Comparison of ENCODE assay signal across 28 mouse cellular contexts in genomic region chr14:46663529-46663928, GRCm38 (mm10).
"Had no signal": no experiment of that assay in that cellular context is flagged by ENCODE, and none has a peak within 500 bp of the region (broad histone marks: within the 10 kb centered on the region; RNA-seq: fewer than 3 reads in every experiment).

No protein-coding gene starts in this region.

- H3K4me1 ChIP-seq: megakaryocyte, embryonic 14.5 days had no signal

- H3K9me3 ChIP-seq: limb, embryonic 10.5 days; limb, embryonic 12.5 days; limb, embryonic 13.5 days; limb, embryonic 15.5 days; liver, embryonic 13.5 days; liver, embryonic 15.5 days; megakaryocyte, embryonic 14.5 days; midbrain, embryonic 10.5 days; midbrain, embryonic 12.5 days; midbrain, embryonic 13.5 days; midbrain, embryonic 15.5 days; neural tube, embryonic 12.5 days had no signal

- ATAC-seq: midbrain, embryonic 13.5 days; midbrain, embryonic 15.5 days; midbrain, embryonic 16.5 days had no signal

- H3K9ac ChIP-seq: limb, embryonic 12.5 days; limb, embryonic 13.5 days; limb, embryonic 15.5 days; liver, embryonic 13.5 days; liver, embryonic 14.5 days; liver, embryonic 15.5 days; lung, embryonic 14.5 days; midbrain, embryonic 12.5 days; midbrain, embryonic 13.5 days; midbrain, embryonic 15.5 days; neural tube, embryonic 12.5 days had no signal

- H3K27me3 ChIP-seq: liver, embryonic 13.5 days; megakaryocyte, embryonic 14.5 days; midbrain, embryonic 15.5 days; neural tube, embryonic 12.5 days had no signal

- DNase-seq: layer of hippocampus, postnatal 36 days; left cerebral cortex, postnatal 4 days; liver; liver, embryonic 13.5 days; lung, adult 2 months; lung, postnatal 10 days; lung, postnatal 14 days; lung, postnatal 36 days; midbrain, embryonic 14.5 days had no signal

- H3K4me2 ChIP-seq: limb, embryonic 12.5 days; limb, embryonic 13.5 days; limb, embryonic 15.5 days; liver, embryonic 11.5 days; liver, embryonic 13.5 days; liver, embryonic 15.5 days; lung, embryonic 14.5 days; midbrain, embryonic 11.5 days; midbrain, embryonic 12.5 days; midbrain, embryonic 13.5 days; midbrain, embryonic 15.5 days; neural tube, embryonic 12.5 days had no signal

- H3K36me3 ChIP-seq: limb, embryonic 10.5 days; limb, embryonic 12.5 days; limb, embryonic 13.5 days; limb, embryonic 15.5 days; liver, embryonic 13.5 days; liver, embryonic 15.5 days; midbrain, embryonic 10.5 days; midbrain, embryonic 12.5 days; midbrain, embryonic 13.5 days; midbrain, embryonic 15.5 days; neural tube, embryonic 12.5 days had no signal

- H3K27ac ChIP-seq: left cerebral cortex, adult 2 months; limb, embryonic 10.5 days; limb, embryonic 12.5 days; limb, embryonic 13.5 days; limb, embryonic 15.5 days; liver, embryonic 13.5 days; liver, embryonic 14.5 days; liver, embryonic 15.5 days; macrophage; midbrain, embryonic 10.5 days; midbrain, embryonic 12.5 days; midbrain, embryonic 13.5 days; midbrain, embryonic 15.5 days; neural tube, embryonic 12.5 days had no signal

- H3K4me3 ChIP-seq: left cerebral cortex, adult 2 months; limb, embryonic 10.5 days; limb, embryonic 12.5 days; limb, embryonic 13.5 days; limb, embryonic 15.5 days; liver, embryonic 13.5 days; liver, embryonic 15.5 days; megakaryocyte, embryonic 14.5 days; midbrain, embryonic 10.5 days; midbrain, embryonic 12.5 days; midbrain, embryonic 13.5 days; midbrain, embryonic 15.5 days; myocyte; neural tube, embryonic 12.5 days had no signal
